Mouse (Mus musculus): Measurements from ENCODE around the gene Asb10.

Asb10 gene

GRCm38 (mm10) chr5:24492546-24493285 lies 48.1 kb downstream of the Asb10 start:
- no peak for DNase-seq (ENCODE audit: low spot score in 2 of 2)

GRCm38 (mm10) chr5:24490413-24490920 lies 50.3 kb downstream of the Asb10 start:
- DNase-seq (ENCODE audit: low spot score in 2 of 2), result no peak

GRCm38 (mm10) chr5:24486738-24487137 lies 54.0 kb downstream of the Asb10 start:
- DNase-seq (ENCODE audit: low spot score in 2 of 2), result no peak

- DNase-seq (ENCODE audit: low spot score in 2 of 2), result peak; percentile 80 to 88
Measured at GRCm38 (mm10) chr5:24486097-24486496, 54.7 kb downstream of the Asb10 start.

GRCm38 (mm10) chr5:24484963-24485362 lies 55.8 kb downstream of the Asb10 start:
- DNase-seq (ENCODE audit: low spot score in 2 of 2), result no peak

GRCm38 (mm10) chr5:24483326-24483725 lies 57.5 kb downstream of the Asb10 start:
- DNase-seq (ENCODE audit: low spot score in 2 of 2), result peak in 1 of 2 experiments; percentile 50

Measured in spleen, postnatal 10 days (tissue).